Mouse (Mus musculus) liver, adult 2 months (tissue): ENCODE results near the gene Crip2. TPM values are rescaled to one million over a fixed set of nuclear protein-coding genes. Genes with fewer than 3 reads are reported as not detected.

ENCODE experiments used
- DNase-seq: peaks from one replicate; pipeline ENCODE4 v3.0.0-alpha.2; 2011; ENCODE audit warnings: low read depth, low spot score; ENCODE audit errors: extremely low read depth
- H3K27ac ChIP-seq: fragments of 200-500 bp; replicated peaks from 2 replicates; pipeline ENCODE4 v1.5.1; 2012; ENCODE audit warnings: low read depth, mild to moderate bottlenecking, control low read depth, inconsistent platforms, low read length; ENCODE audit not compliant: insufficient read depth
- H3K27me3 ChIP-seq: fragments of 200-500 bp; 2 replicates; pipeline ENCODE4 v1.6.1; 2012; ENCODE audit warnings: mild to moderate bottlenecking, moderate library complexity, low read length, inconsistent platforms; ENCODE audit not compliant: control insufficient read depth, insufficient read depth
- H3K36me3 ChIP-seq: fragments of 200-500 bp; 2 replicates; pipeline ENCODE4 v1.6.1; 2012; ENCODE audit warnings: low read length, inconsistent platforms; ENCODE audit not compliant: control insufficient read depth, insufficient read depth
- H3K4me1 ChIP-seq: fragments of 200-500 bp; 2 replicates; pipeline ENCODE4 v1.6.1; 2011; ENCODE audit warnings: low read length; ENCODE audit not compliant: control insufficient read depth, insufficient read depth
- H3K4me3 ChIP-seq: fragments of 200-500 bp; 2 replicates; pipeline ENCODE4 v1.5.1; 2011; ENCODE audit warnings: low read depth, mild to moderate bottlenecking, control low read depth, low read length, moderate library complexity; ENCODE audit not compliant: insufficient read depth
- H3K79me2 ChIP-seq: fragments of 200-500 bp; 2 replicates; pipeline ENCODE4 v1.6.1; 2012; ENCODE audit warnings: inconsistent platforms, mild to moderate bottlenecking, low read length, moderate library complexity; ENCODE audit not compliant: control insufficient read depth, insufficient read depth
- H3K9ac ChIP-seq: fragments of 200-500 bp; 2 replicates; pipeline ENCODE4 v1.6.1; 2012; ENCODE audit warnings: low read depth, mild to moderate bottlenecking, control low read depth, inconsistent platforms, low read length
- CTCF ChIP-seq: fragments of 200-500 bp; IDR thresholded peaks from 2 replicates; pipeline ENCODE4 v1.5.1; 2011; ENCODE audit warnings: low read depth, low read length, control low read depth
- POLR2A ChIP-seq: fragments of 200-500 bp; IDR thresholded peaks from 2 replicates; pipeline ENCODE4 v1.6.1; 2011; ENCODE audit warnings: low read length, control low read depth; ENCODE audit not compliant: insufficient read depth; ENCODE audit errors: extremely low read depth
- WGBS: fragments of 180-500 bp; shearing (Covaris S2); methylation state at CpG from one replicate; pipeline ENCODE4 v1.1.7; 2018; 5-methylcytosine and 5-hydroxymethylcytosine counted together
- polyA plus RNA-seq: library from polyadenylated mRNA; depleted of rRNA; stranded (reverse); fragments of >200 nt; gene quantifications from 2 replicates; pipeline ENCODE4 v1.2.3, GENCODE M21; 2012
- total RNA-seq: library from RNA; depleted of rRNA; stranded (reverse); fragments of >200 nt; gene quantifications from 2 replicates; pipeline ENCODE4 v1.2.3, GENCODE M21; 2014

Crip2 gene
- total and polyA plus RNA-seq, 2 experiments, result 24.3 to 245 TPM

DNA sequence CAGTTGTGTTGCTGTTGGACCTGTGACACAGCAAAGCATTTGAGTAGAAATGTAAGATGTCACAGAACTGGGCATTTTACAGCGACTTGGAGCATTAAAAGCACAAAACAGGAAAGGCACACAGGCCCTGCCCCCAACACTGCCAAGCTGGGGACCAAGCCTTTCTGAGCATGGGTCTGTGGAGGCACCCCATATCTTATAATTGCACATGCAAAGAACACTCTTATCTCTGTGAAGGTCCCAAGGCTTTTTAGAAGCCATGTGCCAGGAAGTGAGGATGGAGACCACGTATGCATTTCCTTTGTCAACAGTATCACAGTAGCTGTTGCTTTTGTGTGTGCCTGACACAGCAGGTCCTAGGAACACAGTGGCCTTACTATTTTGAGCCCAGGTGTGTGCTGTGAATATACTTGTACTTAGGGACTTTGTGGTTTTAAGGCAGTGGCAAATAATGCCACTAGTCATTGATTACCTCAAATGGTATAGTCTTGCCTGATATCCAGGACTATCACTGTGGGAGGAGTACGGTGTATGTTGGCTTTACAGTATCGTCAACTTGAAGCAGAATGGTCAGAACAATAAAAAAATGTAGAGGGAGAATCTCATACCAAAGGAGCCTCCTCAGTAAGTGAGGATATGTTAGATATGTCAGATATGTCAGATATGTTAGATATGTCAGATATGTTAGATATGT lies 32.5 kb upstream of the Crip2 start:
- Histone ChIP-seq H3K79me2 (peaks cover 40% of the 10 kb centered on the region), H3K27ac (no peak overlapping the region), H3K4me3 (no peak overlapping the region), H3K4me1 (peaks cover 40% of the 10 kb centered on the region), H3K36me3 (no peaks in the 10 kb centered on the region), H3K27me3 (no peaks in the 10 kb centered on the region), H3K9ac (no peak overlapping the region)
- 59% methylated on average over 4 of the region's 4 CpGs for WGBS
- TF ChIP-seq POLR2A, result no peak
- no peak for DNase-seq

DNA sequence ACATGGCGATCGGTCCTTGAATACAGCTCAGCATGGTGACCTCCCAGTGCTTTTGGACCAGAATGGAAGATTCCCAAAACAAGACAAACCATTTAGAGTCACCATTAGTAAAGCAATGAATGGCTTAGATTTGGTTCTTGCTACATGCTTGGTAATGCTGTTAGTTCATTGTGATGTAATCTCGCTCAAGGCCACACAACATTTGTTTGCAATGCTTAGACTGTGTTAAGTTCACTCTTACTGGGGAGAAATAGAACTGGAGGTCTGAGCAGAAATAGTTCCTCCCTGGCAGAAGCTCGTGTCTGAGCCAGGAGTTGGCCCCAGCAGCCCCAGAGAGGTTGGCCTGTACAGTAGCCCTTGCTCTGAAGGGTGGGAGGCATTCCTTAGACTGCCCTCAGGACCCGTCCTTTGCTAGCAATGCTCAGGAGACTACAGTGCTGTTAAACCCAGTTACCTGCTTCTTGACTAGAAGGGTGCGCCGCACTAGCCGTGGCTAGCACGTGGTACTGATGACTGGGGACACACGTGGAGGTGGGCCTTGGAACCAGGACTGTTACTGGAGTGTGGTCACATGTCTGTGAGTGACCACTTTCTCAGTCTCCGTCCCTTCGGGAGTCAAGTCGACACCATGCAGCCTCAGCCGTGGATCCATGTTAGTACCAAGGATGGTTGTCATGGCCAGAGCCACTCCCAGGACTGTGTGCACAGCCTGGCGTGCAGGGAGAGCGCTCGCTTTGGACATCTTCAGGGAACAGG lies 31.3 kb upstream of the Crip2 start:
- Histone ChIP-seq H3K27ac (peak overlapping the region; percentile 9), H3K4me1 (peaks cover 40% of the 10 kb centered on the region), H3K79me2 (peaks cover 30% of the 10 kb centered on the region), H3K36me3 (no peaks in the 10 kb centered on the region), H3K4me3 (no peak overlapping the region), H3K9ac (no peak overlapping the region), H3K27me3 (no peaks in the 10 kb centered on the region)
- WGBS, result 74% methylated on average over 17 of the region's 17 CpGs
- peak; percentile 86 for DNase-seq
- TF ChIP-seq CTCF, result no peak

DNA sequence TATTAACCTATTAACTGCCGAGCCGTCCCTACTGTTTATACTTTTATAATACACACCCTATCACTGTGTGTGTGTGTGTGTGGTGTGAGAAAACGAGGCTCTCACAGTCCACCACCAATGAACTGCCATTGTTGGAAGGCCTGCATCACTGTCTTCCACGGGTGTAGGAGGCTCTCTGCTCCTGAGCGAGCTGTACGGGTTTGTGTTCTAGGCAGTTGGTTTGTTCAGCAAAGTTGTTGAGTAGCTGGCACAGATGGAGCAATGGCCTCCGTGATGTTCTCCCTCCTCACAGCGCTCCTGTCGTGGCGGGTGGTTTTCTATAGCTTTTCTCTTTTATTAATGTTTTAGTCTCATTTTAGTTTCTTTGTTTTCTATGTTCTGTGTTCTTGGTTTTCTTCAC lies 30.2 kb upstream of the Crip2 start:
- no peak for DNase-seq
- H3K4me3 ChIP-seq, result no peak overlapping the region
- no peaks in the 10 kb centered on the region for H3K27me3 ChIP-seq
- no peaks in the 10 kb centered on the region for H3K36me3 ChIP-seq
- no peak overlapping the region for H3K9ac ChIP-seq
- peaks cover 37% of the 10 kb centered on the region for H3K4me1 ChIP-seq
- peaks cover 27% of the 10 kb centered on the region for H3K79me2 ChIP-seq
- 87% methylated on average over 10 of the region's 10 CpGs for WGBS
- no peak overlapping the region for H3K27ac ChIP-seq
- TF ChIP-seq POLR2A (no peak), CTCF (no peak)

DNA sequence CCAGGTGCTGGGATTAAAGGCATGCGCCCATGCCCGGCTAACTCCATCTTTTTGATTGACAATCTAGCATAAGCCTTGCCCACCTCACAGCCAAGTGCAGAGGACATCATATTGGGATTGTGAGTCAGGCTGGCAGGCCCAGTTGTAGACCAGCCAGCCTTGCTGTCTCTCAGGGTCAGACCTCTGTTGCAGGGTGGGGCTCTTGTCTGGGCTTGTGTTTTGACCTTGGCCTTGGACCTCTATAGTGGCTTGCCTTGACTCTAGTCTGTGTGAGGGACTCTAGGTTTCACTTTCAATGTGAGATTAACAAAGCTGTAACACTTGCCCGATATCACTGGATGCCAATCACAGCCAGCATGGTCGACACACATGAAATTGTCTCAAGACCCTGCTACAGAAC lies 25.9 kb upstream of the Crip2 start:
- WGBS, result 90% methylated on average over 4 of the region's 4 CpGs
- no peak for DNase-seq
- TF ChIP-seq POLR2A (no peak), CTCF (no peak)
- Histone ChIP-seq H3K4me3 (no peak overlapping the region), H3K4me1 (peaks cover 7% of the 10 kb centered on the region), H3K27me3 (no peaks in the 10 kb centered on the region), H3K36me3 (no peaks in the 10 kb centered on the region), H3K79me2 (peaks cover 17% of the 10 kb centered on the region), H3K9ac (no peak overlapping the region), H3K27ac (no peak overlapping the region)

DNA sequence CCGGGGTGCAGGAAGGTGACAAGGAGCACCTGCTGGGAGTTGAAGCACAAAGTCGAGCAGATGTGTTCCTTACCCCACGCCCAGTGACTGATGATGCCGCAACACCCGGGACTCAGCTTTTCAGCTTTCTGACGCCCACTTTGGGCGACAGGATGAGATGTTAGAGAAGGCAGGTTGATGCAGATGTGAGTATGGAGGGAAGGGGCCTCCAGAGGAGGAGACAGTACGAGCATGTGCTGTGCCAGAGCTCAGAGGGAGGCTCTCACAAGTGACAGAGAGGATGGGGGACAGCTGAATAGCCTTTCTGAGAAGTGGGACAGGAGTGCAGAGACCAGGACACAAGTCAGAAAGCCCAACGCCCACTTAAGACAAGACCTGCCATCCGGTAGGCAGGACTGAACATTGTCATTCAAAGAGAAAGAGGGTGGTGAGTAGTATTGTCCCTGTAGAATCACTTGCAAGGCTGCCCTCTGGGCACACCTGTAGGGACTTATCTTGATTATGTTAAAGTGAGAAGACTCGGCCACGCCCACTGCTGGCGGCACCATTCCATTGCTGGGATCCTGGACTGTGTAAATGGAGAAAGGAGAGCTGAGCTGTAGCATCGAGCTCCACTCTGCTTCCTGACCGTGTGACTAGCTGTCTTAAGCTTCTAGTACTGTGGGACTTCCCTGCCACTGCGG lies 25.0 kb upstream of the Crip2 start:
- Histone ChIP-seq H3K9ac (no peak overlapping the region), H3K4me3 (no peak overlapping the region), H3K79me2 (peaks cover 9% of the 10 kb centered on the region), H3K27ac (no peak overlapping the region), H3K4me1 (peaks cover 4% of the 10 kb centered on the region), H3K27me3 (no peaks in the 10 kb centered on the region), H3K36me3 (no peaks in the 10 kb centered on the region)
- 84% methylated on average over 16 of the region's 16 CpGs for WGBS
- DNase-seq, result no peak
- TF ChIP-seq CTCF, result no peak
